Mouse (Mus musculus): ENCODE measurements at regions not wholly inside any gene's neighbourhood (a gene's known extent, or its start where the extent isn't known, plus 50 kb on each side); places are given as distances from the start of the nearest gene placed in this dataset.
A peak's percentile ranks its signal among the peaks of the same experiment; 100 is the strongest.

GRCm38 (mm10) chr12:5598961-5599360 is 223.5 kb upstream of the Klhl29 start:
- WGBS: 86% methylated on average over 4 of the region's 4 CpGs
- no peaks in the 10 kb centered on the region for H3K27me3 ChIP-seq (replicated peaks; ENCODE audit: low read depth, poor library complexity, severe bottlenecking)
- H3K4me3 ChIP-seq: no peak overlapping the region
- H3K27ac ChIP-seq (replicated peaks): no peak overlapping the region
- DNase-seq (ENCODE audit: low spot score): no peak
- no peaks in the 10 kb centered on the region for H3K9me3 ChIP-seq
- H3K36me3 ChIP-seq (replicated peaks): no peaks in the 10 kb centered on the region
- H3K4me1 ChIP-seq: peaks cover 3% of the 10 kb centered on the region; the same call in 1 of the 2 replicates

GRCm38 (mm10) chr12:5572831-5573230 is 197.3 kb upstream of the Klhl29 start:
- no peak for DNase-seq (ENCODE audit: low spot score)
- H3K27ac ChIP-seq (replicated peaks): no peak overlapping the region
- whole genome bisulfite sequencing: 78% methylated on average over 6 of the region's 6 CpGs

GRCm38 (mm10) chr12:5568941-5569340 is 193.5 kb upstream of the Klhl29 start:
- Histone ChIP-seq H3K36me3 (replicated peaks) (no peaks in the 10 kb centered on the region), H3K27me3 (replicated peaks; ENCODE audit: low read depth, poor library complexity, severe bottlenecking) (no peaks in the 10 kb centered on the region), H3K4me1 (0 out of 2 replicates have a peak, but pooled peaks cover 4% of the 10 kb centered on the region), H3K27ac (replicated peaks) (no peak overlapping the region), H3K9me3 (no peaks in the 10 kb centered on the region), H3K4me3 (no peak overlapping the region)
- WGBS: 88% methylated on average over 5 of the region's 5 CpGs
- no peak for DNase-seq (ENCODE audit: low spot score)

More at GRCm38 (mm10) chr12:5572831-5573230, 197.3 kb upstream of the Klhl29 start:
- Histone ChIP-seq H3K9me3 (no peaks in the 10 kb centered on the region), H3K36me3 (replicated peaks) (no peaks in the 10 kb centered on the region), H3K4me3 (no peak overlapping the region), H3K4me1 (no peaks in the 10 kb centered on the region), H3K27me3 (replicated peaks; ENCODE audit: low read depth, poor library complexity, severe bottlenecking) (no peaks in the 10 kb centered on the region)

- no peaks in the 10 kb centered on the region for H3K27me3 ChIP-seq (replicated peaks; ENCODE audit: low read depth, poor library complexity, severe bottlenecking)
- H3K36me3 ChIP-seq (replicated peaks): no peaks in the 10 kb centered on the region
- DNase-seq (ENCODE audit: low spot score): no peak
- H3K27ac ChIP-seq (replicated peaks): no peak overlapping the region
- WGBS: 17% methylated on average over 2 of the region's 2 CpGs
- no peaks in the 10 kb centered on the region for H3K9me3 ChIP-seq
- no peak overlapping the region for H3K4me3 ChIP-seq
- 0 out of 2 replicates have a peak, but pooled peaks cover 4% of the 10 kb centered on the region for H3K4me1 ChIP-seq
These were observed 190.7 kb upstream of the Klhl29 start for GRCm38 (mm10) chr12:5566231-5566630.

- WGBS: 58% methylated on average over 4 of the region's 4 CpGs
- no peaks in the 10 kb centered on the region for H3K9me3 ChIP-seq
These were observed 177.1 kb upstream of the Klhl29 start for GRCm38 (mm10) chr12:5552607-5553006.

DNA sequence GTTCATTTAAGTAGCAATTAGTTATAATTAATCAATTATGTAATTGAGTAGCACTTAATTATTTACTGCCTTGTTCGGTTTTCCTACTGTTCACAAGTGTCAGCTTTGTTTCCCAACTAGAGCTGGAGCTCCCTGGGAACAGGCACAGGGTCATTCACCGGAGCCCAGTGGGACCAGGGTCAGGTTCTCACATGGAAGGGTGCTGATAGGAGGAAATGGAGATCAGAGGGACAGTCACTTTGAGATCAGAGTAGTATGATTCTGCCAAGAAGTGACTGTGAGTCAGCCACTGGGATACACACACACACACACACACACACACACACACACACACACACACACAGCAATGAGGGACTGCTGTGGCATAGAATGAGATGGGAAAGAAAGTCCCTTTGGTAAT is 176.4 kb upstream of the Klhl29 start:
- H3K27ac ChIP-seq (replicated peaks): no peak overlapping the region

More at GRCm38 (mm10) chr12:5552607-5553006, 177.1 kb upstream of the Klhl29 start:
- no peak for DNase-seq (ENCODE audit: low spot score)
- H3K36me3 ChIP-seq (replicated peaks): no peaks in the 10 kb centered on the region
- H3K27me3 ChIP-seq (replicated peaks; ENCODE audit: low read depth, poor library complexity, severe bottlenecking): no peaks in the 10 kb centered on the region
- H3K4me1 ChIP-seq: peaks cover 28% of the 10 kb centered on the region
- H3K4me3 ChIP-seq: no peak overlapping the region
- no peak overlapping the region for H3K27ac ChIP-seq (replicated peaks)

DNA sequence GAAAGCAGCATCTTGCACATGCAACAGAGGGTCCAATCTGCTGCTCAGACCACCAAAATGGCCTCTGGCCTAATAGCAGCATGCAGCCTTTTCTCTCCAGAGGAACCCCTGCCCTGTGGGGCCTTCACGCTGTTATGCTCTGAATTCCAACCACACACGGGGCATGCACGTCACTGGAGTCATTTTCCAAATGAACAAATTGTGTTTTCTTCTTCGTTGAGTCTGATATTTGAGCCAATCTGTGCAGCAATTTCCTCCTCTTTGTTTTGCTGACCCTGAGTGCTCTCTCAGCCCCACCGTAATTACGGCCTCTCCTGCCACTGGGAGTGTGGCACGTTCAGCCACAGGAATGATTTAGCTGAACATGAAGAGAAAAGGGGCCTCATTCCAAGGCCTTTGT is 174.3 kb upstream of the Klhl29 start:
- Histone ChIP-seq H3K4me3 (no peak overlapping the region), H3K4me1 (peaks cover 28% of the 10 kb centered on the region), H3K27ac (replicated peaks) (peak overlapping the region; percentile 73), H3K9me3 (no peaks in the 10 kb centered on the region), H3K36me3 (replicated peaks) (no peaks in the 10 kb centered on the region), H3K27me3 (replicated peaks; ENCODE audit: low read depth, poor library complexity, severe bottlenecking) (no peaks in the 10 kb centered on the region)
- DNase-seq (ENCODE audit: low spot score): peak; percentile 63
- WGBS: 17% methylated on average over 7 of the region's 7 CpGs

More for the DNA sequence above, 176.4 kb upstream of the Klhl29 start:
- Histone ChIP-seq H3K36me3 (replicated peaks) (no peaks in the 10 kb centered on the region), H3K4me1 (peaks cover 28% of the 10 kb centered on the region), H3K9me3 (no peaks in the 10 kb centered on the region), H3K27me3 (replicated peaks; ENCODE audit: low read depth, poor library complexity, severe bottlenecking) (no peaks in the 10 kb centered on the region), H3K4me3 (no peak overlapping the region)
- 62% methylated on average over 2 of the region's 2 CpGs for WGBS
- no peak for DNase-seq (ENCODE audit: low spot score)

DNA sequence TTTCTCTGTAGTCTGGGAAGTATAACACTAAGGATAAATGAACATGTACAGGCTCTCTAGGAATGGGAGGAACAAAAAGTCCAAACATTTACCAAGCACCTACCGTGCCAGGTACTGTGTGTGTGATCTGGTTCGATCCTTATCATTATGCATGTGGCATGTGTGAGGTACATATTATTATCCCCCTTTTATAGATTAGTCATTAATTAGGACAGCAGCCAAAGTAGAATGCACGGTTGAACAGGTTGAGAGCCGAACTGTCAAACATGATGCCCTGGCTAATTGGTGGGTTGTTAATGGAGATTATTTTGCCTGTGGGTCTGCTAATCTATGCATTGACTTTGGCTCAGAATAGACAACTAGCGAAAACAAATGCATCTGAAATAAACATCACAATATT is 172.2 kb upstream of the Klhl29 start:
- Histone ChIP-seq H3K4me3 (no peak overlapping the region), H3K36me3 (replicated peaks) (no peaks in the 10 kb centered on the region), H3K9me3 (no peaks in the 10 kb centered on the region), H3K4me1 (peaks cover 28% of the 10 kb centered on the region), H3K27ac (replicated peaks) (no peak overlapping the region), H3K27me3 (replicated peaks; ENCODE audit: low read depth, poor library complexity, severe bottlenecking) (no peaks in the 10 kb centered on the region)
- WGBS: 82% methylated on average over 5 of the region's 5 CpGs
- DNase-seq (ENCODE audit: low spot score): no peak

GRCm38 (mm10) chr12:5542701-5543100 is 167.2 kb upstream of the Klhl29 start:
- no peaks in the 10 kb centered on the region for H3K27me3 ChIP-seq (replicated peaks; ENCODE audit: low read depth, poor library complexity, severe bottlenecking)
- no peaks in the 10 kb centered on the region for H3K9me3 ChIP-seq
- DNase-seq (ENCODE audit: low spot score): no peak
- H3K4me1 ChIP-seq: no peaks in the 10 kb centered on the region
- no peak overlapping the region for H3K4me3 ChIP-seq
- no peak overlapping the region for H3K27ac ChIP-seq (replicated peaks)
- H3K36me3 ChIP-seq (replicated peaks): no peaks in the 10 kb centered on the region

- WGBS: 78% methylated on average over 4 of the region's 4 CpGs
- H3K9me3 ChIP-seq: no peaks in the 10 kb centered on the region
- no peaks in the 10 kb centered on the region for H3K27me3 ChIP-seq (replicated peaks; ENCODE audit: low read depth, poor library complexity, severe bottlenecking)
- no peaks in the 10 kb centered on the region for H3K4me1 ChIP-seq
- no peak overlapping the region for H3K4me3 ChIP-seq
- no peak overlapping the region for H3K27ac ChIP-seq (replicated peaks)
- no peaks in the 10 kb centered on the region for H3K36me3 ChIP-seq (replicated peaks)
- no peak for DNase-seq (ENCODE audit: low spot score)
These were observed 120.8 kb upstream of the Klhl29 start for GRCm38 (mm10) chr12:5496299-5496698.

GRCm38 (mm10) chr12:5494657-5495512 is 119.4 kb upstream of the Klhl29 start:
- H3K4me1 ChIP-seq: no peaks in the 10 kb centered on the region
- no peak overlapping the region for H3K27ac ChIP-seq (replicated peaks)
- no peaks in the 10 kb centered on the region for H3K9me3 ChIP-seq
- WGBS: 63% methylated on average over 7 of the region's 7 CpGs
- H3K36me3 ChIP-seq (replicated peaks): no peaks in the 10 kb centered on the region
- H3K4me3 ChIP-seq: no peak overlapping the region
- DNase-seq (ENCODE audit: low spot score): no peak
- H3K27me3 ChIP-seq (replicated peaks; ENCODE audit: low read depth, poor library complexity, severe bottlenecking): no peaks in the 10 kb centered on the region

DNA sequence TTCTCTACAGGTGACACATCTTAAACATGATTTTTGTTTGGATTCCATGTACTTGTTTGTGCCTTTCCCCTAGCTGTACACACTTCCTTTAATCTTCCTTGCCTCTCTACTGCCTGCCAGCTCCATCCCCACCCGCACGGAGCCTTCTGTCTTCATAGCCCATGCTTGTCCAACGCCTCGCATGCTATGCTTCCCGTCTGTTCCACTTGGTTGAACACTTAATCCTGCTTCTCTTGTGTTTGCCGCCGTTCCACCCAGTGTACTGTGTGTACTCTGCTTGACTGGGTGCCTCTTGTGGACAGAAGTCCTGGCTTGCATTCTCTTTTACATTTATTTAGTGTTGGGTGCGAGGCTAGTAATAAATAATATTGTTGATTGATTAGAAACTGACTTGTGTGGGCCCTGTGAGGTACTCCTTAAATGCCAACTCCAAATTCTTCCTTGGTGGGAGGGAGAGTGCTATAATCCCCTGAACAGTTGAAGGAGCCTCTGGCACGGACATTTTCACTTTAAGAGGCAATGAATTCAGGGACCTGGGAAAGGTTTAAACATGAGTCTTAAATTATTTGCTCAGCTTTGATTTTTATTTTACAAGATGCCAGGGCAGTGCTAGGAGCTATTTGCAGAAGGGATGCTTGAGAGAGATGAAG is 88.9 kb upstream of the Klhl29 start:
- no peak overlapping the region for H3K4me3 ChIP-seq
- H3K4me1 ChIP-seq: no peaks in the 10 kb centered on the region
- H3K9me3 ChIP-seq: no peaks in the 10 kb centered on the region
- 73% methylated on average over 9 of the region's 9 CpGs for WGBS
- no peaks in the 10 kb centered on the region for H3K36me3 ChIP-seq (replicated peaks)
- no peak overlapping the region for H3K27ac ChIP-seq (replicated peaks)
- H3K27me3 ChIP-seq (replicated peaks; ENCODE audit: low read depth, poor library complexity, severe bottlenecking): no peaks in the 10 kb centered on the region
- DNase-seq (ENCODE audit: low spot score): no peak

GRCm38 (mm10) chr12:5453157-5453556 is 77.7 kb upstream of the Klhl29 start:
- H3K27me3 ChIP-seq (replicated peaks; ENCODE audit: low read depth, poor library complexity, severe bottlenecking): no peaks in the 10 kb centered on the region
- H3K36me3 ChIP-seq (replicated peaks): no peaks in the 10 kb centered on the region
- no peak for DNase-seq (ENCODE audit: low spot score)
- no peaks in the 10 kb centered on the region for H3K9me3 ChIP-seq
- no peaks in the 10 kb centered on the region for H3K4me1 ChIP-seq
- no peak overlapping the region for H3K4me3 ChIP-seq
- H3K27ac ChIP-seq (replicated peaks): no peak overlapping the region
- WGBS: 81% methylated on average over 2 of the region's 2 CpGs

Data from embryonic facial prominence, embryonic 10.5 days (tissue).